Mouse (Mus musculus) lung, adult 2 months (tissue): ENCODE measurements around the gene Gorasp1. TPM values are rescaled to one million over a fixed set of nuclear protein-coding genes. Genes with fewer than 3 reads are reported as not detected.
A peak's percentile ranks its signal among the peaks of the same experiment; 100 is the strongest.

ENCODE experiments used
- DNase-seq: peaks from one replicate; pipeline ENCODE4 v3.0.0; 2022
- H3K4me1 ChIP-seq: fragments of 200-500 bp; 2 replicates; pipeline ENCODE4 v1.6.1; 2011; ENCODE audit warnings: low read length; ENCODE audit not compliant: control insufficient read depth, insufficient read depth
- H3K4me3 ChIP-seq: fragments of 200-500 bp; replicated peaks from 2 replicates; pipeline ENCODE3; 2011; ENCODE audit warnings: low read depth, mild to moderate bottlenecking, control low read depth, low read length; ENCODE audit errors: extremely low read depth
- CTCF ChIP-seq: fragments of 200-500 bp; IDR thresholded peaks from 2 replicates; pipeline ENCODE4 v1.5.1; 2011; ENCODE audit warnings: mild to moderate bottlenecking, low read length, control low read depth; ENCODE audit not compliant: insufficient read depth
- POLR2A ChIP-seq: fragments of 200-500 bp; IDR thresholded peaks from 2 replicates; pipeline ENCODE4 v1.6.1; 2011; ENCODE audit warnings: low read depth, mild to moderate bottlenecking, control low read depth, low read length, borderline replicate concordance; ENCODE audit errors: extremely low read depth
- WGBS: fragments of 180-500 bp; shearing (Covaris S2); methylation state at CpG from one replicate; pipeline ENCODE4 v1.1.7; 2018; 5-methylcytosine and 5-hydroxymethylcytosine counted together
- polyA plus RNA-seq: library from polyadenylated mRNA; depleted of rRNA; stranded (reverse); fragments of >200 nt; gene quantifications from 2 replicates; pipeline ENCODE4 v1.2.3, GENCODE M21; 2012

Gene Gorasp1
- polyA plus RNA-seq, 1 experiment = 16.2 TPM

DNA sequence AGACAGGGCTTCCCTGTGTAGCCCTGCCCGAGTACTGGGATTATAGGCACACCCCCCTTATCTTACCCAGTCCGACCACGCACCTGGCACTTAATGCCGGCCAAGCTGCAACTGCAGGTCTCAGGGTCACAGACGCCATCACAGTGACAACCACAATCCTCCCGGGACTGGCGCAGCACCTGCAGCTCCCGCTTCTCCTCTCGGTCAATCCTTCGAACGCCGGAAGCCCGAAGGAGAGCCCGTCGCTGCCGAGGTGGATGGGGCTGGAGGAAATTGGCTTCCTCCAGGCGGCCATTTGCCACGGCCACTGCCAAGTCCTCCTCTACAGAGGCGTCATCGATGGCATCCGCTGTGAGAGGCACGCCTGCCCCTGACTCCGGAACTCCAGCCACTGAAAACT, 35.9 kb upstream of the Gorasp1 start:
- no peak overlapping the region for H3K4me3 ChIP-seq
- TF ChIP-seq CTCF = no peak
- TF ChIP-seq POLR2A = no peak
- peaks cover 28% of the 10 kb centered on the region for H3K4me1 ChIP-seq
- DNase-seq = no peak
- 87% methylated on average over 23 of the region's 23 CpGs for WGBS

DNA sequence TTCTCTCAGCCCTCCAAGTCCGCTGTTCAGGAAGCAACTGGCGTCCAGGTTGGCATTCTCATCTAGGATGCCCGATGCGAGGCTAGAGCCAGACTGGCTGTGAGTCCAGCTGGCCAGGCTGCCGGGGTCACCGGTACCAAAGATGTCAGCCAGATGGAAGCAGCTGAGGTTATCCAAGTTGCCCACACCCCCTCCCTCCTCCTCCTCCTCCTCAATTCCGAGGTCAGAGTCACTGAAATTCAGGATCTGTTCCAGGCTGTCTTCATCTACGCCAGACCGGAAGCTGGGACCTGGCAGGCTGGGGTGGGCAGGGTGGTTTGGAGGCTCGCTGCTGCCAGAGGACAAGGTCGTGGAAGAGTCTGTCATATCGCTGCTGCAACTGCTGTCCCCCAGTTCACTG, 35.2 kb upstream of the Gorasp1 start:
- TF ChIP-seq CTCF = no peak
- no peak for TF ChIP-seq POLR2A
- Histone ChIP-seq H3K4me3 (no peak overlapping the region), H3K4me1 (peaks cover 21% of the 10 kb centered on the region)
- WGBS = 68% methylated on average over 12 of the region's 12 CpGs
- no peak for DNase-seq

DNA sequence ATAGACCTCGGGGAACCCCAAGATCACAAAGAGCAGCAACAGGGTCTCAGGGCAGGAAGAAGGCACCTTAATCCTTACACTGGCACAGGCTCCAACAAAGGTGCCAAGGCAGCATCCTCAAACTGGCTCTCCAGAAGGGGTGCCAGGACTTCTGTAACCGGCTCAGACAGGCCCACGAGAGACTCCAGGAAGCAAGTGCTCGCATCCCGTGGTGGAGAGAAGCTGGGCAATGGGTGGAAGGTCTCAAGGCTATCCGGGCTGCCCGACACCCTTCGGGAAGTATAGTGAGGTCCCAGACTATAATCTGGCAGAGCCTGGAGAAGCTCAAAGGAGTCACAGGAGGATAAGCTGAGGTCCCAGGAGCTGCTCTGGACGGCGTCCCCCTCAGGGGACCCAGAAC, 34.8 kb upstream of the Gorasp1 start:
- no peak for DNase-seq
- H3K4me3 ChIP-seq = no peak overlapping the region
- H3K4me1 ChIP-seq = peaks cover 17% of the 10 kb centered on the region
- WGBS = 79% methylated on average over 10 of the region's 10 CpGs
- no peak for TF ChIP-seq POLR2A
- TF ChIP-seq CTCF = no peak

DNA sequence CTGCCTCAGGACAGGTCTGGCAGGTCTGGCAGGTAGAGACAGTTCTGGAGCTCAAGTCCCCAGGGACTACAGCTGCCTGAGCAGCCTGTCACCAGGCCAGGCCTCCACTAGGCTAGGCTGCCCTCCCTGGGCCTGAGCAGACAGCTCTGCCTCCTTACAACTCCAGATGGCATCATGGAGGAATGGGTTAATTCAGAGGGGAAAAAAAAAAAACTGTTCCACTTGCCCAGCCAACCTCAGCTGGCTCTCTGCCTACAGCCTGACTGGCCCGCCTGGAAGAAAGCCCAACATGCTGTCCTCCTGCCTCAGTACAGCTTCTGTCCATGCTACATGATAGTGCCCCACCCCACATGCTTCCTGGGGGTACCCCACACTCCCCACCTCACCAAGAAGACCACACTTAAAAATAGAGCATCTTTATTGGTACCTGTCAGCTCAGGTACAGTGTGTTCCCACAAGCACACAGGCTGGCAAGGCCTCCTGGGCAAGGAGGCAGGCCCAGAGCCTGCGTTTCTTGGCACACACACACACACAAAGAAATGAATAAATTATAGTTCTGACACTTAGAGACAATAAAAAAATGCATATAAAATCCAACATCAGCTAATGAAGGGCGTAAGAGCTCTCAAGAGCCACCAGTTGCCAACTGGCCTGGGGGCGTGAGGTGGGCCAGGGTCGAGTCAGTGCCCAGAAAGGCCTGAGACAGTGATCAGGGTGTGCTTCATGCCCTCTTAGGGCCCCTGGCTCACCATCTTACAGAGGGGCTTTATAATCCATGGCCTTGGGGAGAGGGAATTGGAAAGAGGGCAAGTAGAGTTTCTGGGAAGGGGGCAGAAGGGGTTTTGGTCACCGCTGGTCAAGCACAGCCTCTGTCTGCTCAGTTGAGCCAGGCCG, 33.6 kb upstream of the Gorasp1 start:
- DNase-seq = no peak
- TF ChIP-seq POLR2A (no peak), CTCF (no peak)
- 68% methylated on average over 7 of the region's 7 CpGs for WGBS
- Histone ChIP-seq H3K4me3 (no peak overlapping the region), H3K4me1 (peaks cover 10% of the 10 kb centered on the region)

DNA sequence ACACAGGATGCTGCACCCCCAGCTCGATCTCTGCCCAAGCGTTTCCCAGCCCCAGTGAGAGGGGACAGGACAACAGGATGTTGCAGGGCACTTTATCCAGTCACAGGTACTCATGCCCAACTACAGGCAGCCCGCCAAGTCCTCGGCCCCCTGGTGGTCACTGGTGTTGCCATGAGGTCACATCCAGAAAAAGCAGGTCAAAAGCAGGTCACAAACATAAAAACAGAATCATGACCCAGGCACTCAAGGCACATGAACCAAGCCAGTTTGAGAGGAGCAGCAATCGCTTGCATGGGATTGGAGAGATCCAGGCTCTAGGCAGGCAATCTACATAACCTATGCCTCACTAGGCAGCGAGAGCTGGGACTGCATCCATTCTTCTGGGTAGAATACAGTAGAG, 32.9 kb upstream of the Gorasp1 start:
- Histone ChIP-seq H3K4me1 (peaks cover 10% of the 10 kb centered on the region), H3K4me3 (no peak overlapping the region)
- TF ChIP-seq POLR2A = no peak
- peak; percentile 40; the same call in 1 of the 2 replicates for TF ChIP-seq CTCF
- 29% methylated on average over 6 of the region's 6 CpGs for WGBS
- peak; percentile 62 for DNase-seq

DNA sequence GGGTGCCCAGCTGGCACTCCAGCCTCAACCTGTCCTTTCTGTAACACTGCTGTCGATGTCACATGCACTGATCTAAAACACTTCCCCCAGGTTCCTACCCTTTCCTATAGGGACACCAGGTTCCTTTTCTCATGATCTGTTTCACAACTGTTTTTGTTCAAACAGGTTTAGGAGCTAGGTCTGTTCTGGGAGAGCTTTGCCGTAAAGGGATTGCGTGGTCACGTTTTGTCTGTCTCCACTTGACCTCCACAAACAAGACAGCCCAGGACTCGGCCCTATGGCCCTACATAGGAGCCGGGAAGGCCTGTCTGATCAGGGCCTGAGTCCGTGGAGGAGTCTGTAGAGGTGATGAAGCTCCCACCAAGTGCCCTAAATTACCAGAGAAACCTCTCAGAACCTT, 32.4 kb upstream of the Gorasp1 start:
- 71% methylated on average over 7 of the region's 7 CpGs for WGBS
- DNase-seq = no peak
- Histone ChIP-seq H3K4me1 (peaks cover 10% of the 10 kb centered on the region), H3K4me3 (no peak overlapping the region)
- TF ChIP-seq POLR2A (no peak), CTCF (no peak)

DNA sequence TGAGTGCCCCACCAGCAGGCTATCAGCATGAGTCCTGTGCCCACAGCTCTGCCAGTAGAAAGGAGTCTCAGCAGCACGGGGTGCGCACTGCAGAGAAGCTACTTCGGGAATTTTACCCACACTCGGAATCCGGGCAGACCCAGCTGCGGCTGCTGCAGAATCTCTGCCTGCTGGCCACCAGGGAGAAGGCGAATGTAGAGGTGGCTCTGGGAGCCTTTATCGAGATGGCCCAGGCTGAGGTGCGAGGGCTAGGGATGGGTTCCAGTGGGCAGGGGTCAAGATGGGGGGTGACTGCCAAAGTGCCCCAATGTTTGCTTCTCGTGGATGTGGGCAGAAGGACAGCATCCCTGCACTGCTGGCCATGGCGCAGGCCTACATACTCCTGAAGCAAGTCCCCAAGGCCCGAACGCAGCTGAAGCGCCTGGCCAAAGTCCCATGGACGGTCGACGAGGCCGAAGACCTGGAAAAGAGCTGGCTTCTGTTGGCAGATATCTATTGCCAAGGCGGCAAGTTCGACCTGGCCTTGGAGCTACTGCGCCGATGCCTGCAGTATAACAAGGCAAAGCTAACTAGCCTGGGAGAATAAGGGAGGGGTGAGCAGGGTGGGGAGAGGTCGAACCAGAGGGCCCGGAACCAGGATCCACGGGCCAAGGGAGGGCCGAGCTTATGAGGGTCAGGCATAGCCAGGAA, 29.0 kb upstream of the Gorasp1 start:
- Histone ChIP-seq H3K4me3 (no peak overlapping the region), H3K4me1 (peaks cover 13% of the 10 kb centered on the region)
- DNase-seq = no peak
- TF ChIP-seq CTCF (no peak), POLR2A (no peak)
- WGBS = 89% methylated on average over 26 of the region's 26 CpGs

DNA sequence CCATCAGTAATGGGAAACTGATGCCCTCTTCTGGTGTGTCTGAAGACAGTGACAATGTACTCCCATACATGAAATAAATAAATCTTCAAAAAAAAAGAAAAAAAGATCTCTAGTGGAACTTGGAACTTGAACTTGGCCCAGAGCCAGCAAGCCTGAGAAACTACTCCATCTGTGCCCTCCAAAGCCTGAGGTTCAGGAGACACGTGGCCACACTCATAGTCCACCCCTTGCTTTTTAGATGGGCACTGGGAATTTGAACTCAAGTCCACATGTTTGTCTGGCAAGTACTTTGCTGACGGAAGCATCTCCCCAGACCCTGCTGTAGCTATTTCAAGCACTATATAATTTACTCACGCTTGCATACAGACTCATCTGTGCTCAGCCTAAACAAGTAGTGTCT, 27.8 kb upstream of the Gorasp1 start:
- WGBS = 64% methylated on average over 3 of the region's 3 CpGs

DNA sequence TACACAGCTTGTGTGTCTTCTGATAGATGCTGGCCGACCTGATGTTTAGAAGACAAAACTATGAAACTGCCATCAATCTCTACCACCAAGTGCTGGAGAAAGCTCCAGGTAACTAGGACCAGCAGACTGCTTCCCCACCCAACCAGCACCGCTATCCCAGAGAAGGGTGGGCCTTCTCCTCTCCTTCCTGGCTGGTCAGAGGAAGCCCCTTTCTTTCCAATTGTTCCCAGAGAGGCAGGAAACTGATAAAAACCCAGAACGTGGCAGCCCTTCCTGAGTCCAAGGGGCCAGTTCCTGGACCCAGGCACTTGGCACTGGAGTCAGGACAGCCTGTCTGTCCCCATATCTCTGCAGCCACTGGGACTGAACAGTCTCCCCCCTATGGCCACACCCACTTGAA, 26.8 kb upstream of the Gorasp1 start:
- peak; percentile 34 for DNase-seq
- 0 out of 2 replicates have a peak, but pooled peaks cover 2% of the 10 kb centered on the region for H3K4me1 ChIP-seq
- TF ChIP-seq CTCF (no peak), POLR2A (0 out of 2 replicates have a peak, but pooled peaks have one; percentile 26)
- H3K4me3 ChIP-seq = peak overlapping the region; percentile 52
- 53% methylated on average over 3 of the region's 3 CpGs for WGBS

More for the DNA sequence above, 27.8 kb upstream of the Gorasp1 start:
- no peak for DNase-seq
- TF ChIP-seq CTCF (no peak), POLR2A (no peak)
- Histone ChIP-seq H3K4me1 (peaks cover 4% of the 10 kb centered on the region), H3K4me3 (no peak overlapping the region)

DNA sequence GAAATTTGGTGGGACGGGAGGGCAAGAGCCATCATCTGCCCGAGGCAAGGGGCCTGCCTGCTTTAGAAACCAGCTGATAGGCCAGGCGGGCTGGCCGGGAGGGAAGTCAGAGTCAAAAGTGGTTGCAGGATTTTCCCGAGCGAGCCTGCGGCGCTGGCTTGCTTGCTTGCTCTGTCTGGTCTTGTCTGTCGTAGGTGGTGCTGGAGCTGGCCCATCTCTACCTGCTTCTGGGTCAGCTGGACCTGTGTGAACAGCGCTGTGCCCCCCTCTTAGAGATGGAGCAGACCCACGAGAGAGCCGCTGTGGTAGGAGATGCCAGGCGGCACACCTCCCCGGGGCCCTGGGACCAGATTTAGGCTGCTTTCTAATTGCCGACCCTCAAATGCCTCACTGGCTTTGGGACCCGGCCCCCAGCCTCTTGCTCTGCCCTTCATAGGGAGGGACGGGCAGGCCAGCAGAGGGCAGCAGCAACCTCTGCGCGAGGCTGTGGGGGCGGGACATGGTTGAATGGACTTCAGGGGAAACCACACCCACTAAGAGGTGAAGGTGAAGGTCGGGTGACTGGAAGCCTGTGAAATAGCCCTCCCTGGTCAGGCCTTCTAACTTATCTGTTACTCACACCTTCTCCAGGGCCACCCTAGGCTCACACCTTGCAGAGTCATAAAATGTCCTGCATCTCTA, 25.8 kb upstream of the Gorasp1 start:
- peak overlapping the region; percentile 15 for H3K4me3 ChIP-seq
- 0 out of 2 replicates have a peak, but pooled peaks cover 2% of the 10 kb centered on the region for H3K4me1 ChIP-seq
- TF ChIP-seq POLR2A (no peak), CTCF (peak; percentile 68)
- 22% methylated on average over 21 of the region's 21 CpGs for WGBS
- DNase-seq = peak; percentile 81
